Mouse (Mus musculus): ENCODE measurements around the gene Tmem181a.
"Not testable (repeated sequence)": the region's sequence is repeated elsewhere in the genome, so short reads cannot be mapped to it uniquely, and the experiment has no call there.

Gene Tmem181a

DNA sequence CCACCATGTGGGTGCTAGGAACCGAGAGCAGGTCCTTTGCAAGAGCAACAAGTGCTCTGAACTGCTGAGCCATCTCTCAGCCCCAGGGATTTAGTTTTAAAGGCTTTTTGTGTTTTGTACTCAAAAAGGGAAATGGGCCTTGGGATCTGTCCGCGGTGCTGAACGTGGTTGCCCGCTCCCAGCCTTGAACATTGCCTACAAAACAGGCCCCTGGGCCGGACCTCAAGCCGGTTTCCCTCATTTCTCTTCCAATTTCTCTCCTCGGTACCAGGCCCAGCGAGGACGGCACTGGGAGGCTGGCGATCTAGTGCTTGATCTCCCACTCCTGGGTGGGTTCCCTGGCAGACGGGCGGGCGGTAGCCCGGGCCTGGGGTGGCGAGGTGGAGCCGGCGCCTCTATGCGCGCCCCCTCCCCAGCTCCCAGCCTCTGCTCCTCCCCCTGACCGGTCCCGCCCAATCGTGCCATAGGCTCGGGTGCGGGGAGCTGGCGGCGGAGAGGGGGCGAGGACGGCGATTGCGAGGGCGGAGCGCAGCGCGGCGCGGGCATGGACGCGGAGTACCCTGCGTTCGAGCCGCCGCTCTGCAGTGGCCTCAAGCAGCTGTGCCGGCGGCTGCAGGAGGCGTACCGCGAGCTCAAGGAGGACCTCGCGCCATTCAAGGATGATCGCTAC is at the start of gene Tmem181a:
Gene Tmem181a (plus strand): TSS at position 461 of the 670 bp plus-strand sequence.
- DNase-seq, result not testable (repeated sequence)

DNA sequence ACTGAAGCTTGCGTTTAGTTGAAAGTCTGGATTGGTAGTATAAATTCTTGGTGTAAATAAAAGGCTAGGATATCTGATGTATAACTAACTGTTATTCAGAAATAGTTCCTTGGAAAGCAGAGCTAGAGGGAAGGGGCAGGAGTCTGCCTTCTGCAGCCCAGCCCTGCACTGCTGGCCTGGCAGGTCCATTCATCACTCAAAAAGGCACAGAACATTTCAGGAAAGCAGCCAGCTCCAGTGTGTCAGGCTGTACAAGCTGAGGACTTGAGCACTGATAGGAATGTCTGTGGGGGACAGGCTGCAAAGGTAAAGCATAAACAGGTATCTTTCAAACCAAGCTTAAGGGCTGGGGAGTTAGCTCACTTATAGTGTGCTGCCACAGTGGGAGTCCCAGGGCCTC is 44.9 kb upstream of the Tmem181a start:
- no peak for DNase-seq

DNA sequence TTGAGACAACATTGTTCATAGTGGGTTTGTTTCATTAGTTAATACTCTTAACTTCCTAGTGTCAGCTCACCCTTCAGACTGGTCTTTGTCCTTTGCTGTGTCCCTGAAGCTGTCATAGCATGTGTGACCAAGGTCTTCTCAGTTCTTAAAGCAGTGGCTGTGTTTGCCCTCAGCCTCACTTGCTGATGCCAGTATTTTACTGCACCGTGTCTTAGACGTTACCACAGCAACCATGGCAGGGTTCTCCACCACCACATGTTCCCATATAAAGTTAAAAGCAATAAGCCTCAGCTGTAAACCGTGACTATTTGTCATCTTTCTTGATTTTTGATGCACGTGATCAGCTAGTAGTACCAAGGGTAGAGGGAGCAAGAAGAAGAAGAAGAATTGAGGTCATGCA is 41.0 kb upstream of the Tmem181a start:
- no peak for DNase-seq

DNA sequence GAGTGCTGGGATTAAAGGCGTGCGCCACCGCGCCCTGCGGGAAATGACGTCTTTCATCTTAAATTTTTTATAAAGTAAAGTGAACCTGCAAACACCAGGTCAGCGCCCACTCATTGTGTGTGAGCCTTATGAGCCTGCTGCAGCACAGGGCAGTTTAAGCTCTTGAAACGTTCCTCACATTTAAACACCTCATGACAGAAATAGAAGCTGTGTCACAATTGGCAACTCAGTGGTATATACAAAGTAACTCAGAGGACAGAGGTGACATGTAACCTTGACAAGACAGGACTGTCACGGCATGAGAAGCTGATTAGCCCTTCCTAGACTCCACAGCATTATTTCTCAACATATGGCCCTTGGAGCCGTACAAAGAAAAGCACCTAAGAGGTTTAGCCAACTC is 40.1 kb upstream of the Tmem181a start:
- no peak for DNase-seq

DNA sequence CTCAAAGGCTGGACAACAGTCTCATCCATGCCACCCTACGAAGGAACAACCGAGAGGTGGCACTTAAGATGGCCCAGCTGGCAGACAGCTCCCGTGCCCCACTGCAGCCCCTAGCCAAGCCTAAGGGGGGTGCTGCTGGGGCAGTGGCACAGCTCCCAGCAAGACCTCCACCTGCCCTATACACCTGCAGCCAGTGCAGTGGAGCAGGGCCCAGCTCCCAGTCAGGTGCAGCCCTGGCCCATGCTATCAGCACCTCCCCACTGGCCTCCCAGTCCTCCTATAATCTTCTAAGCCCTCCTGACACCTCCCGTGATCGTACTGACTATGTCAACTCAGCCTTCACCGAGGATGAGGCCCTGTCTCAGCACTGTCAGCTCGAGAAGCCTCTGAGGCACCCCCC is 24.0 kb upstream of the Tmem181a start:
- DNase-seq, result not testable (repeated sequence)

DNA sequence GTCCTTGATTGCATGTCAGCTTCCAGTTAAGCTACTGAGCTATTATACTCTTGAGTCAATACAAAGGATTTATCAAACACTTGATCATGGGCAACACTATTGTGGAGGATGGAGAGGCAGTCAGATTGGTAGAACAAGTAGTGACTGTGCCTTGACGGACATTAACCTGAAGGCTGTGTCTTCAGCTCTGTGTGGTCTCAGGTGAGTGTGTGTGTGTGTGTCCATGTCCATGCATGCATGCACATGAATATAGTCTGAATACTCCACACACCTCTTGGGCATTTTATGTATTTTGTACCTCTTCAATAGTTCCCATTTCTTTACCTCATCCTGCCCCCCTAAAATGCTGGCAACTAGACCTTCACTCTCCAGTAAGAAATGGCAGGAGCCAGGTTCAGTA is 5.4 kb upstream of the Tmem181a start:
- not testable (repeated sequence) for DNase-seq

DNA sequence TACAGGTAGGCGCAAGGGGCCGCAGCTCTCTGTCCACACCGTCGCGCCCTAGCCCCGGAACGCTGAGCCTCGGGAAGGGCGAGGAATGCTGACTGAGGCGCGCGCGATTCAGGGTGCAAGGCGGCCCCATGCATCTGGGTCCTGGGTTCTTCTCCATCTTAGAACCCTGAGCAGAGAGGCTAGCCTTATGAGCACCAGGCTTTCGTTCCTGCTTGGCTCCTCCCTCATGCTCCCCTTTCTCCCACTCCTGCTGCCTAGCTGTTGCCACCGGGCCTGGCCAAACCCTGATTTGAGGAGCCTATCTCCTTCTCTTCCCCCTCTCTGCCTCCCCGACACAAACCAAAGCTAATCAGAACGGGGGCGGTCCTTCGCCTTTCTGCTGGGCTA is 403 bp downstream of the Tmem181a start:
- DNase-seq, result not testable (repeated sequence)

DNA sequence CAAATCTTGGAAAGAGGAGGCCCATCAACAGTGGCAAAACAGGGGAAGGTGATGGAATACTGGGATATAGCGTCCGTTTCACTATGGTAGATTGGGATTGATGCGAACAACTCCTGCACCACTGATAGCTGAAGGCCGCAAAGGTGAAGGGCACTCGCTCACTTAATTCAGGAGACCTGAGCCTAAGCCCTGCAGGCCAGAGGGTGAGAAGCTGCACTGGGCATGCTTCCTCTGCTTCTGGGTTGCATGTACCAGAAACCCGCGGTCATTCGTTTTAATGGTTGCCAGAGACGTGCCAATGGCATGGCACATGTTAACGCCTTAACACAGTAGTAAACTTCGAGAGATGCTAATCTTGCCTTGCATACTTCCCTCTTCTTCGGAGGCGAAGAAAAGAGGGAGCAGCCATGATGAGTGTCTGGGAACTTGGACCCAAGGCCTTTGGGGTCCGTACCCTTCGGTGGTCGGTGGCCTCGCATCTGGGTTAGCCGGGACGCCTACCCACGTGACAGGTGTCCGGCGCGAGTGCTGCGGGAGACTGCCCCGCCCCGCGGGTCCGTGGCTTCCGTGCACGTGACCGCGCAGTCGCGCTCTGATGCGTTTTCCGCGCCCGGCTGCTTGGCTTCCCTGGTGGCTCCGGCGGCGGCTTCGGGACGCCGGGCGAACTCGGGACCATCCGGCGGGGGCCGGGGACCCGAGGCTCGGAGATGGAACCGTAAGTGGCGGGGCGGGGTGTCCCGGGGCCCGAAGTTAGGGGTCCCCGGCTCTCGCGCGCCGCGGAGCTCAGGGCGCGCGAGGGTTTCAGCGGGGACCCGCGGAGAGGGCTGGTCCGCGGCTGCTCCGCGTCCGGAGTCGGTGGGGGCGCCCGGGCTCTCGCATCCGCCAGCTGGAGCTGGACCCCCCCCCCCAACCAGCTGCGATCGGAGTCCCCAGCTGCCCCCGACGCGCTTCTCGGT is 13.5 kb downstream of the Tmem181a start:
- DNase-seq, result peak; percentile 5

DNA sequence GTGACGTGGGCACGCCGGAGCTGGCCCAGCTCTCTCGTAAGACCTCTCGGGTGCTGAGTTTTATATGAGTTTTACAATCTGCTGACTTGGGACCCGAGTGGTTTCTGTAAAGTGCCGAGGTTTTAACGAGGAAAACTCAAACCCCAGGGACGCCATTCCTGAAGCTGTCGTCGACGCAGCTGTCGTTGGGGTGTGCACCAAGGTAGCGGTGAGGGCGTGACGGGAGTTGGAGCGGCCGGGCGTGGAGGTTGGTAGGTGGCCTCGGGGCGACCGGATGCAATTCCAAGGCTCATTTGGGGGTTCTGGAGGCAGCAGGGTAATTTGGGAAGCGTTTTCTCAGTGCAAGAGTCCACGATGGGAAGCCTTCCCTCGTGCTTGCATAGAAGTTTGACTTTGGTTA is 14.2 kb downstream of the Tmem181a start:
- DNase-seq, result peak; percentile 11

DNA sequence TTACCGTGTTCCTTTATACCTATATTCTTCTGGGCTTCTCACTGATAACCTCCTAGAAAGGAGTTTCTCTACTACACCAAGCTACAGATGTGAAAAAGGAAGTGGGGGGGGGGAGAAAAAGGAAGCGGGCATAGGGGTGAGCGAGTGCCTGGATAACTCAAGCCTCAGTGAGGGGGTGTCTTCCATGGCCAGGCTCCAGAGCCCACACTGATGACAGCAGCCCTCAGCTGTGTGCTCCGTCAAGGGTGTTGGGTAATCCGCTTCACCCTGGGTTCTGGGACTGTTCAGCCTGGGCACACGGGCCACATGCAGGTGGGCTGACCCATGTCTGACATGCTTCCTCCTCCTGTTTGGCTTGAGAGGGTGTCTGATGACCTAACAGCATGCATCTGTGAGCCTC is 15.3 kb downstream of the Tmem181a start:
- DNase-seq, result peak; percentile 1

GRCm38 (mm10) chr17:6274693-6275092 is 18.0 kb downstream of the Tmem181a start:
- DNase-seq, result peak; percentile 0

- not testable (repeated sequence) for DNase-seq
Measured at GRCm38 (mm10) chr17:6279205-6279604, 22.5 kb downstream of the Tmem181a start.

DNA sequence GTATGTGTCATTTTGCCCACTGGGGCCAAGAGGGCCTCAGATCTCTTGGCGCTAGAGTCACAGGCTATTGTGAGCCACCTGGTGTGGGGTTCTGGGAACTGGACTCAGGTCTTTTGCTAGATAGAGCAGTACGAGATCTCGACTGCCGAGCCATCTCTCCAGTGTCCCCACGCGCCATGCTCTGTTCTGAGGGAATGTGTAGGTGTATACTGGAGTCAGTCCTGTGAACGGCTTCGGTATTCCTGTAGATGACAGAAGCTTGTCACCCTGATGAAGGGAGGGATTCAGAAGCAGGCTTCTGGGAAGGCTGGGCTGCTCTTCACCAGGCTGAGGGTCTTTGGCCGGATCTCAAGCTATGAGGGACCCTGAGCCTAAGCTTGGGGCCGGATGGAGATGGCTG is 23.1 kb downstream of the Tmem181a start:
- DNase-seq, result not testable (repeated sequence)

DNA sequence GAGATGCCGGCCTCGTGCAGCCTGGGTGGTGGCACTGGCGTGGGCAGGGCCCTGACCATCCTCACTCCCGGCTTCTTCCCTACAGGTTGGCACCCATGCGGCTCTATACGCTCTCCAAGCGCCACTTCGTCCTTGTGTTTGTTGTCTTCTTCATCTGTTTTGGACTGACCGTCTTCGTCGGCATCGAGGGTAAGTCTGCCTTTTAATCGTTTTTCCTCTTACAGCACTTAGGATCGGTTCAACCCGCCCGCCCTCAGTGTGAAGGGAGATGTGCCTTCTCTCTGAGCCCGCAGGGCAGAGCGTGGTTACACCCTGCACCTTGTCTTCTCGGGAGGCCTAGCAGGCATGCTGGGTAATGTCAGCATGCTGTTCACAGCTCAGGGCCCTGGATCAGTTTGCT is 23.9 kb downstream of the Tmem181a start:
- not testable (repeated sequence) for DNase-seq

DNA sequence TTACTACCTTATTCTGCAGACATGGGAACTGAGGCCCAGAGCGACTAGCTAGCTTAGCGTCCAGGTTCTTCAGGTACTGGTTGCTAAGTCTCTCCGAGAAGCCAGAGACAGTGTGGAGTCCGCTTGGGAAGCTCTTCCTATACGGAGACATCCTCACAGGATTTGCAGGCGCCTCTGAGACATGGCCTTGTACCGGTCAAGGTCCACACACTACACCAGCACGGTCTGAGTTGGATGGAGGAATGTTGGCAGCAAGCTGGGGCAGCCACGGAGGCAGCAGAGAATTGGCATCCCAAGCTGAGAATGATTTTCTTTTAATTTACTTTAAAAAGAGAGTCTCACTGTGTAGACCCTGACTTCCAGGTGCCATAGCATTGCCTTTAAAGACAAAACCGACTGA is 26.5 kb downstream of the Tmem181a start:
- not testable (repeated sequence) for DNase-seq

- DNase-seq, result not testable (repeated sequence)
Measured at GRCm38 (mm10) chr17:6286169-6286568, 29.5 kb downstream of the Tmem181a start.

DNA sequence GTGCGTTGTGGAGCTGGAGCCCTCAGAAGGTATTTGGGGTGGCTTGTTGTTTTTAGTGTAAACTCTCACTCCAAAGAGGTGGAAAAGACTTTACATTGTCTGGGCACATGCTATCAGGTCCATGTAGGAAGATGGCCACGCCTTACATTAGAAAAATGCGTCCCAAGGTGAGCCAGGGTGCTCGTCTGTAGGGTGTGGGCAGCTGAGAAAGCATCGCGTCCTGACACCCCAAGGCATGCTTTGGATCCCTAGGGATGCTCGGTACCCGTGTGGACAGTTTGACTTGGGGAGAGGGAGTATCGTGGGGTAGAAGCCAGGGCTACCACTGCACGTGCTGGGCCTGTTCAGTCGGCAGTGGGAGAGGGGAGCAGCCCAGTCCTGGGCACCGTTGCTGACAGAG is 32.4 kb downstream of the Tmem181a start:
- DNase-seq, result not testable (repeated sequence)

- DNase-seq, result not testable (repeated sequence)
Measured at GRCm38 (mm10) chr17:6293882-6294281, 37.2 kb downstream of the Tmem181a start.

DNA sequence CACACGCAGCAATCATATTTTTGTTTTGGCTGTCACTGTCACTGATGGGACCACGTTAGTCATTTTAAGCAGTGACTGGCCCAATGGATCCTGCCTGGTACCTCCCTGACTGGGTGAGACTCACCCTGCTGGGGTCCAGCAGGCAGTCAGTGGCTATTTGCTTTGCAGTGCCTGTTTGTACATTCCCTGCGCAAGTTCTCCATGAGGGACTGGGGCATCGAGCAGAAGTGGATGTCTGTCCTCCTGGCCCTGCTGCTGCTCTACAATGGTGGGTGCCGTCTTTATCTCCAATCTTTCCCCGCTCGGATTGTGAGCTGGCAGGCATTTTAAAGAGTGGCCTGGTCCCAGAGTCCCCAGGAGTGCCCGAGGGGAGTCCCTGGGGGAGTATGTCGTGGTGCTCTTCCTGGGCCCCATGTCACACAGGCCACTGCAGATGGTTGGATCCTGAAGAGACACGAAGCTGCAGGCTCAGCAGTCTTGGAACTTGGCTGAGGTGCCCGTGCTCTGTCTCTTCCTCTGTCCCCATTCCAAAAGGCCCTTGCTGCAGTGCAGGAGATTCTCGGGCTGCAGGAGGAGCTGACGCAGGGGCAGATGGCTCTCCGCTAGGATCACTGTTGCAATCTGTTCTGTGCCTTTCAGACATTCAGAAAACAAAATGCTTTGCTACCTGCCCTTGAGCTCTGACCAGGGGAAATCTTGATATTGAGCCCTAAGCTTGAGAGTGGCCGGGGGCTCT is 40.6 kb downstream of the Tmem181a start:
- not testable (repeated sequence) for DNase-seq

GRCm38 (mm10) chr17:6300190-6300863 is 43.7 kb downstream of the Tmem181a start:
- not testable (repeated sequence) for DNase-seq

- DNase-seq, result not testable (repeated sequence)
Measured at GRCm38 (mm10) chr17:6304891-6305290, 48.2 kb downstream of the Tmem181a start.

- not testable (repeated sequence) for DNase-seq
Measured at GRCm38 (mm10) chr17:6305656-6306270, 49.1 kb downstream of the Tmem181a start.

All from liver (tissue).